ENCODE assay signal across 24 mouse cellular contexts in the genomic region with DNA sequence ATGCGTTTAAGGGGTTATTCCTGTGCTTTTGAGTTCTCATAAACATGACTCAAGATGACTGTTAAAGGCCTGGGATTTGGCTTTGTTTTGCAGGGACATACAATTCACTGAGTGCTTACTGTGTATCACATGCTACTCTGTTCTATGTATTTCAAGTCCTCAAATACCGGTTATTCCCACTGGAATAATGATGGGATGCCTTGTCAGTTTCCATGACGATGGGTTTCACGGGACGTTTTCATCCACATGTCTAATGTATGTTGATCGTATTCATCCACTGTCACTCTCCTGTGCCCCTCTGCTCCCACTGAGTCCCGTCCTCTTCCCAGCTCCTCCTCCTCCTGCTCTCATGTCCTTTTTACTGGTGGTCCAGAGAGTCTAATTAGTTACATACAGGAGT. TPM values are rescaled to one million over a fixed set of nuclear protein-coding genes. Genes with fewer than 3 reads are reported as not detected.
DNase-seq lines count a peak whose midpoint lies in the region; ATAC-seq and TF ChIP-seq lines count a peak whose summit lies in the region.
"Had no signal": no experiment of that assay in that cellular context is flagged by ENCODE, and none has a peak within 500 bp of the region (broad histone marks: within the 10 kb centered on the region; RNA-seq: fewer than 3 reads in every experiment).

No protein-coding gene starts in this region.

- H3K9ac ChIP-seq in heart, adult 2 months (ENCODE audit: low read depth, low read length), result no peak overlapping the region
- no peak overlapping the region for H3K9ac ChIP-seq in hindbrain, embryonic 12.5 days
- H3K9ac ChIP-seq in hindbrain, embryonic 14.5 days, result no peak overlapping the region
- no peak overlapping the region for H3K9ac ChIP-seq in midbrain, embryonic 13.5 days (replicated peaks)
- no peak overlapping the region for H3K9ac ChIP-seq in midbrain, embryonic 16.5 days (ENCODE audit: low read depth, low read length)
- no peak overlapping the region for H3K9ac ChIP-seq in neural tube, embryonic 11.5 days (ENCODE audit: low read length)
- H3K9ac ChIP-seq: forebrain, embryonic 13.5 days; heart, embryonic 12.5 days; heart, embryonic 15.5 days; hindbrain, embryonic 15.5 days had no signal

- H3K9me3 ChIP-seq in heart, embryonic 10.5 days, result no peaks in the 10 kb centered on the region
- no peaks in the 10 kb centered on the region for H3K9me3 ChIP-seq in hindbrain, embryonic 12.5 days (replicated peaks)
- no peaks in the 10 kb centered on the region for H3K9me3 ChIP-seq in hindbrain, embryonic 14.5 days (ENCODE audit: control insufficient read depth, low read length)
- H3K9me3 ChIP-seq in midbrain, embryonic 13.5 days, result no peaks in the 10 kb centered on the region
- no peaks in the 10 kb centered on the region for H3K9me3 ChIP-seq in midbrain, embryonic 16.5 days (replicated peaks; ENCODE audit: control insufficient read depth, low read length, poor library complexity, severe bottlenecking)
- H3K9me3 ChIP-seq in neural tube, embryonic 11.5 days (ENCODE audit: control insufficient read depth, low read length), result no peaks in the 10 kb centered on the region
- H3K9me3 ChIP-seq: forebrain, embryonic 10.5 days; forebrain, embryonic 13.5 days; heart, embryonic 12.5 days; heart, embryonic 15.5 days; hindbrain, embryonic 15.5 days had no signal

- TF ChIP-seq EP300 in heart, adult 2 months (IDR thresholded peaks at IDR 0.05; ENCODE audit: insufficient read depth, low read depth, low read length), result no peak

- no peak for TF ChIP-seq CTCF in heart, adult 2 months (IDR thresholded peaks at IDR 0.05)

- no peaks in the 10 kb centered on the region for H3K36me3 ChIP-seq in heart, embryonic 10.5 days
- H3K36me3 ChIP-seq in heart, adult 2 months (ENCODE audit: control insufficient read depth, insufficient read depth, low read length), result peaks cover 10% of the 10 kb centered on the region
- no peaks in the 10 kb centered on the region for H3K36me3 ChIP-seq in hindbrain, embryonic 12.5 days
- H3K36me3 ChIP-seq in hindbrain, embryonic 14.5 days (replicated peaks; ENCODE audit: control insufficient read depth, insufficient read depth), result no peaks in the 10 kb centered on the region
- H3K36me3 ChIP-seq in midbrain, embryonic 13.5 days, result no peaks in the 10 kb centered on the region
- no peaks in the 10 kb centered on the region for H3K36me3 ChIP-seq in midbrain, embryonic 16.5 days (ENCODE audit: control insufficient read depth, insufficient read depth, low read length)
- H3K36me3 ChIP-seq in neural tube, embryonic 11.5 days (ENCODE audit: control insufficient read depth, insufficient read depth, low read length), result no peaks in the 10 kb centered on the region
- H3K36me3 ChIP-seq: forebrain, embryonic 10.5 days; heart, embryonic 12.5 days; heart, embryonic 15.5 days; hindbrain, embryonic 15.5 days had no signal

- DNase-seq in heart, embryonic 10.5 days (ENCODE audit: low spot score), result peak; percentile 33
- no peak for DNase-seq in heart, adult 2 months
- DNase-seq in hindbrain, embryonic 14.5 days (ENCODE audit: low spot score), result no peak
- peak; percentile 35 for DNase-seq in neural tube, embryonic 11.5 days (ENCODE audit: low spot score)
- DNase-seq in neural tube, embryonic 10.5 days (ENCODE audit: extremely low spot score, low spot score), result no peak
- DNase-seq: adrenal gland, adult 8-10 months; adrenal gland, postnatal 25 days; cerebellum, adult 18-20 months; cerebellum, adult 9-10 months; cerebellum, postnatal 14 days; gastrocnemius, postnatal 10 days; gastrocnemius, postnatal 36 days; heart, postnatal 10 days; heart, postnatal 36 days had no signal

- H3K4me2 ChIP-seq in hindbrain, embryonic 12.5 days (replicated peaks), result no peak overlapping the region
- H3K4me2 ChIP-seq in hindbrain, embryonic 14.5 days (replicated peaks), result no peak overlapping the region
- H3K4me2 ChIP-seq in midbrain, embryonic 13.5 days (replicated peaks), result no peak overlapping the region
- no peak overlapping the region for H3K4me2 ChIP-seq in midbrain, embryonic 16.5 days (ENCODE audit: low read length)
- no peak overlapping the region for H3K4me2 ChIP-seq in neural tube, embryonic 11.5 days (ENCODE audit: low read depth)
- H3K4me2 ChIP-seq: forebrain, embryonic 13.5 days; heart, embryonic 12.5 days; heart, embryonic 15.5 days; hindbrain, embryonic 15.5 days had no signal

- intact Hi-C loops in heart, adult 2 months (cut with DNase I), result loop anchor here (10.0 kb wide), 1 partner anchor 782 kb away; the partner anchor contains the start of genes Eaf2 and Golgb1

- H3K27ac ChIP-seq in heart, embryonic 10.5 days, result no peak overlapping the region
- no peak overlapping the region for H3K27ac ChIP-seq in heart, adult 2 months
- peak overlapping the region; percentile 55; the same call in 1 of the 2 replicates for H3K27ac ChIP-seq in hindbrain, embryonic 12.5 days
- no peak overlapping the region for H3K27ac ChIP-seq in hindbrain, embryonic 14.5 days
- H3K27ac ChIP-seq in midbrain, embryonic 13.5 days, result peak overlapping the region; percentile 22; the same call in 1 of the 2 replicates
- no peak overlapping the region for H3K27ac ChIP-seq in midbrain, embryonic 16.5 days (ENCODE audit: low read length)
- H3K27ac ChIP-seq in neural tube, embryonic 11.5 days (ENCODE audit: low read depth, low read length), result no peak overlapping the region
- H3K27ac ChIP-seq: forebrain, embryonic 13.5 days; heart, embryonic 15.5 days; hindbrain, embryonic 15.5 days had no signal

- H3K4me3 ChIP-seq in heart, embryonic 10.5 days, result no peak overlapping the region
- no peak overlapping the region for H3K4me3 ChIP-seq in heart, adult 2 months
- no peak overlapping the region for H3K4me3 ChIP-seq in hindbrain, embryonic 12.5 days
- H3K4me3 ChIP-seq in hindbrain, embryonic 14.5 days (replicated peaks; ENCODE audit: low read length), result no peak overlapping the region
- H3K4me3 ChIP-seq in midbrain, embryonic 13.5 days (replicated peaks), result no peak overlapping the region
- no peak overlapping the region for H3K4me3 ChIP-seq in midbrain, embryonic 16.5 days (ENCODE audit: low read depth, low read length)
- no peak overlapping the region for H3K4me3 ChIP-seq in neural tube, embryonic 11.5 days (ENCODE audit: low read depth, low read length)
- H3K4me3 ChIP-seq: forebrain, embryonic 10.5 days; forebrain, embryonic 13.5 days; heart, embryonic 12.5 days; heart, embryonic 15.5 days; hindbrain, embryonic 15.5 days had no signal

- no peaks in the 10 kb centered on the region for H3K27me3 ChIP-seq in heart, embryonic 10.5 days (ENCODE audit: insufficient read depth, poor library complexity, severe bottlenecking)
- H3K27me3 ChIP-seq in heart, adult 2 months (ENCODE audit: control insufficient read depth, insufficient read depth, low read length), result no peaks in the 10 kb centered on the region
- no peaks in the 10 kb centered on the region for H3K27me3 ChIP-seq in hindbrain, embryonic 12.5 days
- H3K27me3 ChIP-seq in hindbrain, embryonic 14.5 days (ENCODE audit: control insufficient read depth, insufficient read depth, low read length), result no peaks in the 10 kb centered on the region
- H3K27me3 ChIP-seq in midbrain, embryonic 13.5 days, result no peaks in the 10 kb centered on the region
- H3K27me3 ChIP-seq in midbrain, embryonic 16.5 days (ENCODE audit: control insufficient read depth, insufficient read depth, low read depth, low read length), result no peaks in the 10 kb centered on the region
- no peaks in the 10 kb centered on the region for H3K27me3 ChIP-seq in neural tube, embryonic 11.5 days (ENCODE audit: control insufficient read depth, insufficient read depth, low read length)
- H3K27me3 ChIP-seq: forebrain, embryonic 13.5 days; heart, embryonic 12.5 days; heart, embryonic 15.5 days; hindbrain, embryonic 15.5 days had no signal

- WGBS in heart, embryonic 10.5 days, result 84% methylated on average over 7 of the region's 7 CpGs
- 85% methylated on average over 7 of the region's 7 CpGs for WGBS in heart, adult 2 months
- WGBS in hindbrain, embryonic 12.5 days, result 30% methylated on average over 7 of the region's 7 CpGs
- WGBS in hindbrain, embryonic 14.5 days, result 18% methylated on average over 7 of the region's 7 CpGs
- 22% methylated on average over 7 of the region's 7 CpGs for WGBS in midbrain, embryonic 13.5 days
- WGBS in midbrain, embryonic 16.5 days, result 15% methylated on average over 7 of the region's 7 CpGs
- WGBS in neural tube, embryonic 11.5 days, result 57% methylated on average over 7 of the region's 7 CpGs

- peaks cover 24% of the 10 kb centered on the region for H3K4me1 ChIP-seq in heart, embryonic 10.5 days
- peaks cover 6% of the 10 kb centered on the region for H3K4me1 ChIP-seq in heart, adult 2 months (ENCODE audit: control insufficient read depth, insufficient read depth, low read length)
- H3K4me1 ChIP-seq in hindbrain, embryonic 12.5 days, result peaks cover 33% of the 10 kb centered on the region
- H3K4me1 ChIP-seq in hindbrain, embryonic 14.5 days (replicated peaks; ENCODE audit: control insufficient read depth, insufficient read depth, low read length), result peaks cover 17% of the 10 kb centered on the region
- peaks cover 43% of the 10 kb centered on the region for H3K4me1 ChIP-seq in midbrain, embryonic 13.5 days (replicated peaks)
- peaks cover 26% of the 10 kb centered on the region for H3K4me1 ChIP-seq in midbrain, embryonic 16.5 days (ENCODE audit: control insufficient read depth, insufficient read depth, low read length)
- peaks cover 6% of the 10 kb centered on the region; the same call in 1 of the 2 replicates for H3K4me1 ChIP-seq in neural tube, embryonic 11.5 days (ENCODE audit: control insufficient read depth, insufficient read depth, low read length)

- ATAC-seq in hindbrain, embryonic 12.5 days (ENCODE audit: low FRiP score), result peak; percentile 24; the same call in 1 of the 2 replicates
- no peak for ATAC-seq in hindbrain, embryonic 14.5 days (ENCODE audit: low FRiP score)
- no peak for ATAC-seq in midbrain, embryonic 13.5 days
- no peak for ATAC-seq in midbrain, embryonic 16.5 days
- no peak for ATAC-seq in neural tube, embryonic 11.5 days (ENCODE audit: insufficient read depth, low FRiP score, low TSS enrichment)
- ATAC-seq: activated CD4-positive, CD25-positive, alpha-beta regulatory T cell, adult 4 months; forebrain, embryonic 13.5 days; forebrain, embryonic 16.5 days had no signal

- no peak for TF ChIP-seq POLR2A in heart, adult 2 months (IDR thresholded peaks at IDR 0.05; ENCODE audit: insufficient read depth, low read depth, low read length)

- H3K79me2 ChIP-seq in heart, adult 2 months (replicated peaks; ENCODE audit: control insufficient read depth, insufficient read depth, low read length), result no peaks in the 10 kb centered on the region; the same call in 1 of the 2 replicates

RNA-seq across cellular contexts. Expression of gene Ndufb4, which starts 2.5 kb away (rescaled TPM):
- 61.3 and 67.0 TPM in 2 replicates for polyA plus RNA-seq in heart, embryonic 10.5 days (2016; fragmentation: Nextera tagmentation; extraction: Ambion mirVana)
- total RNA-seq in heart, adult 2 months (2021), result 100 to 1,000 TPM; 188 to 216 TPM
- polyA plus RNA-seq in heart, adult 2 months (2012; rRNA removed), result 162 and 185 TPM in 2 replicates
- 61.0 and 65.8 TPM in 2 replicates for polyA plus RNA-seq in hindbrain, embryonic 12.5 days (2016; fragmentation: Nextera tagmentation; extraction: Ambion mirVana)
- 64.5 and 69.9 TPM in 2 replicates for polyA plus RNA-seq in hindbrain, embryonic 14.5 days (2014; fragmentation: Nextera tagmentation; extraction: Ambion mirVana)
- polyA plus RNA-seq in midbrain, embryonic 13.5 days (2015; fragmentation: Nextera tagmentation; extraction: Ambion mirVana), result 58.4 and 58.8 TPM in 2 replicates
- 49.1 and 51.7 TPM in 2 replicates for polyA plus RNA-seq in midbrain, embryonic 16.5 days (2015; fragmentation: Nextera tagmentation; extraction: Ambion mirVana)
- 46.2 and 50.1 TPM in 2 replicates for polyA plus RNA-seq in neural tube, embryonic 11.5 days (2014; fragmentation: Nextera tagmentation; extraction: Ambion mirVana)

Comparison
In these comparisons a context has a peak if more than half of its experiments do, and no peak if none do; other contexts are left out.
1. DNase-seq: peak in heart, embryonic 10.5 days (single experiment) and neural tube, embryonic 11.5 days (single experiment); none in heart, adult 2 months (0 of 2), hindbrain, embryonic 14.5 days (single experiment) and neural tube, embryonic 10.5 days (single experiment).
2. H3K27ac ChIP-seq: peak in hindbrain, embryonic 12.5 days (single experiment) and midbrain, embryonic 13.5 days (single experiment); none in heart, embryonic 10.5 days (single experiment), heart, adult 2 months (single experiment), hindbrain, embryonic 14.5 days (single experiment), midbrain, embryonic 16.5 days (single experiment) and neural tube, embryonic 11.5 days (single experiment).